In genomic region chr5:149379131-149379784, GRCm38 (mm10) we compare ENCODE assay signal across 10 mouse cellular contexts. TPM values are rescaled to one million over a fixed set of nuclear protein-coding genes. Genes with fewer than 3 reads are reported as not detected.
DNase-seq lines count a peak whose midpoint lies in the region; ATAC-seq and TF ChIP-seq lines count a peak whose summit lies in the region.
"Had no signal": no experiment of that assay in that cellular context is flagged by ENCODE, and none has a peak within 500 bp of the region (broad histone marks: within the 10 kb centered on the region; RNA-seq: fewer than 3 reads in every experiment).

No protein-coding gene starts in this region.

- DNase-seq in kidney, postnatal 10 days = peak; percentile 25
- no peak for DNase-seq in kidney, postnatal 36 days
- no peak for DNase-seq in forebrain, embryonic 10.5 days (ENCODE audit: extremely low spot score, low spot score)
- DNase-seq in hindbrain, embryonic 11.5 days (ENCODE audit: low spot score) = no peak
- no peak for DNase-seq in adrenal gland, adult 2 months
- DNase-seq in cerebellum, adult 8-10 months = no peak
- DNase-seq in lung, postnatal 0 days (ENCODE audit: low spot score) = no peak
- DNase-seq: adrenal gland, postnatal 10 days; lung, adult 18-20 months had no signal

- H3K4me2 ChIP-seq in hindbrain, embryonic 11.5 days (replicated peaks; ENCODE audit: low read depth, low read length) = no peak overlapping the region
- no peak overlapping the region for H3K4me2 ChIP-seq in neural tube, embryonic 14.5 days (ENCODE audit: low read depth, low read length)
- H3K4me2 ChIP-seq in lung, postnatal 0 days (replicated peaks; ENCODE audit: low read depth, low read length) = no peak overlapping the region

- no peak overlapping the region for H3K4me3 ChIP-seq in forebrain, embryonic 10.5 days
- H3K4me3 ChIP-seq in hindbrain, embryonic 11.5 days (ENCODE audit: low read depth, low read length) = no peak overlapping the region
- H3K4me3 ChIP-seq in neural tube, embryonic 14.5 days (ENCODE audit: low read depth, low read length) = no peak overlapping the region
- no peak overlapping the region for H3K4me3 ChIP-seq in lung, postnatal 0 days (ENCODE audit: low read depth, low read length)

- no peak for TF ChIP-seq EP300 in lung, postnatal 0 days (IDR thresholded peaks at IDR 0.05)

- H3K27me3 ChIP-seq in forebrain, embryonic 10.5 days (ENCODE audit: poor library complexity, severe bottlenecking) = peaks cover 13% of the 10 kb centered on the region; the same call in 1 of the 2 replicates
- H3K27me3 ChIP-seq in hindbrain, embryonic 11.5 days (ENCODE audit: control insufficient read depth, insufficient read depth, low read length) = no peaks in the 10 kb centered on the region
- no peaks in the 10 kb centered on the region for H3K27me3 ChIP-seq in neural tube, embryonic 14.5 days (ENCODE audit: control insufficient read depth, insufficient read depth, low read length)
- H3K27me3 ChIP-seq in lung, postnatal 0 days (replicated peaks; ENCODE audit: insufficient read depth, low read length) = no peaks in the 10 kb centered on the region

- H3K9ac ChIP-seq in hindbrain, embryonic 11.5 days (ENCODE audit: low read depth, low read length) = 0 out of 2 replicates have a peak overlapping the region, but pooled peaks have one; percentile 24
- H3K9ac ChIP-seq in neural tube, embryonic 14.5 days (replicated peaks; ENCODE audit: low read depth, low read length) = no peak overlapping the region
- no peak overlapping the region for H3K9ac ChIP-seq in lung, postnatal 0 days (replicated peaks; ENCODE audit: low read depth)

- peaks cover 7% of the 10 kb centered on the region; the same call in 1 of the 2 replicates for H3K9me3 ChIP-seq in forebrain, embryonic 10.5 days
- no peaks in the 10 kb centered on the region for H3K9me3 ChIP-seq in hindbrain, embryonic 11.5 days (ENCODE audit: control insufficient read depth, low read length)
- H3K9me3 ChIP-seq in neural tube, embryonic 14.5 days (ENCODE audit: control insufficient read depth, low read length) = no peaks in the 10 kb centered on the region
- H3K9me3 ChIP-seq in lung, postnatal 0 days (ENCODE audit: low read length) = no peaks in the 10 kb centered on the region

- WGBS in forebrain, embryonic 10.5 days = 87% methylated on average over 16 of the region's 16 CpGs
- 78% methylated on average over 16 of the region's 16 CpGs for WGBS in hindbrain, embryonic 11.5 days
- WGBS in neural tube, embryonic 14.5 days = 72% methylated on average over 16 of the region's 16 CpGs
- WGBS in lung, postnatal 0 days = 85% methylated on average over 16 of the region's 16 CpGs

- peaks cover 74% of the 10 kb centered on the region for H3K4me1 ChIP-seq in forebrain, embryonic 10.5 days
- H3K4me1 ChIP-seq in hindbrain, embryonic 11.5 days (replicated peaks; ENCODE audit: control insufficient read depth, insufficient read depth, low read length) = peaks cover 7% of the 10 kb centered on the region
- peaks cover 39% of the 10 kb centered on the region for H3K4me1 ChIP-seq in neural tube, embryonic 14.5 days (ENCODE audit: control insufficient read depth, insufficient read depth, low read length)
- H3K4me1 ChIP-seq in lung, postnatal 0 days (ENCODE audit: insufficient read depth, low read depth, low read length) = no peaks in the 10 kb centered on the region

- TF ChIP-seq CTCF in lung, postnatal 0 days (IDR thresholded peaks at IDR 0.05) = no peak

- H3K36me3 ChIP-seq in forebrain, embryonic 10.5 days (replicated peaks) = no peaks in the 10 kb centered on the region
- no peaks in the 10 kb centered on the region for H3K36me3 ChIP-seq in hindbrain, embryonic 11.5 days (ENCODE audit: control insufficient read depth, insufficient read depth, low read length)
- H3K36me3 ChIP-seq in neural tube, embryonic 14.5 days (ENCODE audit: control insufficient read depth, insufficient read depth, low read length) = no peaks in the 10 kb centered on the region
- no peaks in the 10 kb centered on the region for H3K36me3 ChIP-seq in lung, postnatal 0 days (ENCODE audit: insufficient read depth, low read length)

- ATAC-seq in hindbrain, embryonic 11.5 days (ENCODE audit: low FRiP score) = no peak
- no peak for ATAC-seq in neural tube, embryonic 14.5 days (ENCODE audit: low read depth)
- no peak for ATAC-seq in lung, postnatal 0 days

- peak overlapping the region; percentile 89 for H3K27ac ChIP-seq in forebrain, embryonic 10.5 days
- H3K27ac ChIP-seq in hindbrain, embryonic 11.5 days (ENCODE audit: low read depth, low read length) = peak overlapping the region; percentile 85
- H3K27ac ChIP-seq in neural tube, embryonic 14.5 days (ENCODE audit: low read depth, low read length) = peak overlapping the region; percentile 75
- H3K27ac ChIP-seq in lung, postnatal 0 days (ENCODE audit: low read length) = no peak overlapping the region

RNA-seq across cellular contexts. Expression of gene Medag, which starts 32.3 kb away (rescaled TPM):
- 0.47 and 0.60 TPM in 2 replicates for polyA plus RNA-seq in forebrain, embryonic 10.5 days (2016; fragmentation: Nextera tagmentation; extraction: Ambion mirVana)
- polyA plus RNA-seq in hindbrain, embryonic 11.5 days (2014; fragmentation: Nextera tagmentation; extraction: Ambion mirVana) = 0.25 and 0.80 TPM in 2 replicates
- 1.9 and 2.1 TPM in 2 replicates for polyA plus RNA-seq in neural tube, embryonic 14.5 days (2014; fragmentation: Nextera tagmentation; extraction: Ambion mirVana)
- total RNA-seq in adrenal gland, adult 2 months (2021) = 1 to 10 TPM; 3.4 to 8.8 TPM
- 4.1 and 4.6 TPM in 2 replicates for polyA plus RNA-seq in adrenal gland, adult 2 months (2012; rRNA removed)
- polyA plus RNA-seq in lung, postnatal 0 days (2015; fragmentation: Nextera tagmentation; extraction: Ambion mirVana) = 2.0 and 2.3 TPM in 2 replicates
